Mouse (Mus musculus) hindbrain, embryonic 14.5 days (tissue): ENCODE data around the gene Dcaf8. TPM values are rescaled to one million over a fixed set of nuclear protein-coding genes. Genes with fewer than 3 reads are reported as not detected.

Experiments
- ATAC-seq: fragments of 200-750 bp; cut with Nextera tagmentation; 2 replicates; pipeline ENCODE4 v1.8.0; 2017; ENCODE audit warnings: moderate number of reproducible peaks, mild to moderate bottlenecking, moderate TSS enrichment, moderate library complexity; ENCODE audit not compliant: low FRiP score
- DNase-seq: peaks from one replicate; pipeline ENCODE4 v3.0.0-alpha.2; 2015; ENCODE audit warnings: low spot score
- H3K27ac ChIP-seq: fragments of 300-500 bp; sonication (generic); 2 replicates; pipeline ENCODE4 v1.5.1; 2014; ENCODE audit warnings: mild to moderate bottlenecking, moderate library complexity
- H3K27me3 ChIP-seq: fragments of 300-500 bp; sonication (generic); 2 replicates; pipeline ENCODE4 v1.6.1; 2014; ENCODE audit warnings: mild to moderate bottlenecking, low read length, mixed read lengths; ENCODE audit not compliant: control insufficient read depth, insufficient read depth
- H3K36me3 ChIP-seq: fragments of 300-500 bp; sonication (generic); replicated peaks from 2 replicates; pipeline ENCODE4 v1.6.1; 2014; ENCODE audit not compliant: control insufficient read depth, insufficient read depth
- H3K4me1 ChIP-seq: fragments of 300-500 bp; sonication (generic); replicated peaks from 2 replicates; pipeline ENCODE4 v1.6.1; 2014; ENCODE audit warnings: antibody characterized with exemption, low read length, mixed read lengths; ENCODE audit not compliant: control insufficient read depth, insufficient read depth
- H3K4me2 ChIP-seq: fragments of 300-500 bp; sonication (generic); replicated peaks from 2 replicates; pipeline ENCODE4 v1.6.1; 2014; ENCODE audit warnings: mild to moderate bottlenecking, moderate library complexity
- H3K4me3 ChIP-seq: fragments of 300-500 bp; sonication (generic); replicated peaks from 2 replicates; pipeline ENCODE4 v1.5.1; 2014; ENCODE audit warnings: mild to moderate bottlenecking, low read length
- H3K9ac ChIP-seq: fragments of 300-500 bp; sonication (generic); 2 replicates; pipeline ENCODE4 v1.6.1; 2014
- H3K9me3 ChIP-seq: fragments of 300-500 bp; sonication (generic); 2 replicates; pipeline ENCODE4 v1.6.1; 2016; ENCODE audit warnings: low read length; ENCODE audit not compliant: control insufficient read depth
- WGBS: fragments of 180-500 bp; shearing (Covaris S2); extraction: QIAGEN DNeasy Blood & Tissue Kit; methylation state at CpG from one replicate; pipeline ENCODE4 v1.1.7; 2014; 5-methylcytosine and 5-hydroxymethylcytosine counted together
- polyA plus RNA-seq: library from polyadenylated mRNA; unstranded; fragments of >200 nt; fragmentation: Nextera tagmentation; extraction: Ambion mirVana; gene quantifications from 2 replicates; pipeline ENCODE4 v1.2.1, GENCODE M21; 2014

Dcaf8 gene
- polyA plus RNA-seq, 1 experiment from 2014 or later = 70.1 TPM

DNA sequence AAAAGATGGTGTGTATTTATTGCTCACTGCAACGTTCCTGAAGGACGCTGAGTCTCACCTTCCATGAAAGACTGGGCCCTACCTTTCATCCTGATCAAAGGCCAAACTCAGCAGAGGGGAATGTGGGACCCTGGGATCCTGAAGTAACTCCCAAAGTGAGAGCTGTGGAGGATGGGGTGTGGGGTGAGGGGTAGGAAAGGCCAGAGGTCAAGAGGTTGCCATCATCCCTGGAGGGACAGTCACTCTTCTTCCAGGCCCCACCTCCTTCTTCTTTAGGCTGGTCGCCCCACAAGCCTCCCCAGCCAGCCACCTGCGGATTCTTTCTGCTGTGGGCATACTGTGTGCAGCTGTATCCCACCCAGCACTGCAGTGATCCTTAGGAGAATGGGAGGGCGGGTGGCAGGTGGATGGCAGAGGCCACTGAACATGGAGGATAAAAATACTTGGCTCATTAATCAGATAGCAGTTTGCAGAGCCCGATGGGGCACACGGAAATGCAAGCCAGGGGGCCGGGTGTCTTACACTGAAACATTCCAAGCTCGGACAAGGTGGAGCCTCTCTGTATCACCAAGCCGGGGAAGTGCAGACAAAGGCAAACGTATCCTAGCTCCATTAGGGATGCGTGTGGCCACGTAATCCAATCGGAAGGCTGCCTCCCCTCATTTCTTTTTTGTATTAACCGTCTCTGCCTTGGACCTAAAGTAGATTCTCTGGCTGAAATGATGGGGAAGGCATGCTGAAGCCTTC, 70.5 kb downstream of the Dcaf8 start:
- H3K4me3 ChIP-seq = no peak overlapping the region
- H3K9ac ChIP-seq = no peak overlapping the region
- 43% methylated on average over 15 of the region's 15 CpGs for WGBS
- no peaks in the 10 kb centered on the region for H3K27me3 ChIP-seq
- no peaks in the 10 kb centered on the region for H3K9me3 ChIP-seq
- H3K27ac ChIP-seq = no peak overlapping the region
- no peak for DNase-seq
- no peaks in the 10 kb centered on the region for H3K36me3 ChIP-seq
- H3K4me1 ChIP-seq = peaks cover 27% of the 10 kb centered on the region
- ATAC-seq = no peak
- H3K4me2 ChIP-seq = no peak overlapping the region

DNA sequence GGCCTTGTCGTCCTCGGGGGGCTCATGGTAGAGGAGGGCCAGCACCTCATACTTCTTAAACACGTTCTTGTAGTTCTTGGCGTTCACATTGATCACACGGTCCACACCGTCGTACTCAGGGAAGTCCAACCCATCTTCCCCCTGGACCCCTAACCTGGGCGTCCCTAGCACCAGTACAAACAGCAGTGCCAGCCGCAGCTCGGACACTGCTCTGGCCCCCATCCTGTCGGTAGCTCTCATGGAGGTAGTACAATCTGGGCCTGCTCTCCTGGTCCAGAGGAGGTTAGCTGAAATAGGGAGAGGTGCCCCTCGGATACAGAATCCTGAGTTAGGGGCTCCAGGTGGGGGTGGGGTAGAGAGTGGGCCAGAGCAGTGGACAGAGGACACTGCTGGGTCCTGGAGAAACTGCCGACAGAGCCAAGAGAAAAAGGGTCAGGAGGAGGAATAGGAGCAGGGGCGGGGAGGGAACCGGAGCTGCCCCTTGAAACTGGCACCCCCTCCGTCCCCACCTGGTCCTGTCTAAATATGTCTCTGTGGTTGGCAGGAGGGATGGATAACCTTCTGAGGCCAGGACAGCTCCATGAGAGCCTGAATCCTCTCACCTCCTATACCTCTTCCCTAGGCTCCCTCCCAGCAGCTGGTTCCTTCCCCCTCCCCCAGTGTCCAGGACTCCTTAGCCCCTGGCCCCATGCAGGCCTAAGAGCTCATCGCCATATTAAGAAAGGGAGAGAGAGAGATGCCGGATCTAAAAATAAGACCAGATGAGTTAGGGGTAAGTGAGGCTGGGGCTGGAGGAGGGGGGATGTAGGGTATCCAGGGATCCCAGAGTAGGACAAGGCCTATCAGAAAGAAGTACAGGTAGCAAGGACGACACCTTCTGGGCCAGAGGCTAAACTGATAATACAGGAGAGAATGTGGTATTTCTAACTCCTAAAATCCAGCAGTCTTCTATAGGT, 71.8 kb downstream of the Dcaf8 start, which contains the start of gene Casq1:
Casq1 (minus strand) TSS at position 418 of the 956 bp plus-strand sequence.
- no peak within 1 kb of the TSS for H3K9ac ChIP-seq
- ATAC-seq = no peak
- H3K4me1 ChIP-seq = peaks cover 23% of the 10 kb centered on the region
- H3K27ac ChIP-seq = peak within 1 kb of the TSS; percentile 65
- H3K36me3 ChIP-seq = no peaks in the 10 kb centered on the region
- no peak within 1 kb of the TSS for H3K4me2 ChIP-seq
- H3K9me3 ChIP-seq = no peaks in the 10 kb centered on the region
- no peak within 1 kb of the TSS for H3K4me3 ChIP-seq
- no peak for DNase-seq
- 87% methylated on average over 19 of the region's 19 CpGs for WGBS
- H3K27me3 ChIP-seq = no peaks in the 10 kb centered on the region

DNA sequence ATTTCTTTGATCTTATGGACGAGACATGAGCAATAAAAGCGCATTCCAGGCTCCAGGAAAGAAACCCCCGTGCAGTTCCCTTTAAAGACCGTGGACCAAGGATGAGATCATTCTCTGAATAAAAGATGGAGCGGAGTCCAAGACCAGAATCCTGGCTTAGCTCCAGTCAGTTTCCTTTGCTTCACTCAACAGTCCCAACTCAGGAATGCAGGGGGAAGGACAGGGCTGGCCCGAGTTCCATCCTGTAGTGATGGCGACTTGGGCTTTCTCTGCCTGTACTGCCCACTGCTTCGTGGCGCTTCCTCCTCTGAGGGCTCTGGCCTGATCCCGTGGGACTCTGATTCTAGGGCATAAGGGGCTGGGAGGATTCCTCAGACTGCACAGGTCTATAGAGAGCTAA, 72.5 kb downstream of the Dcaf8 start:
- ATAC-seq (peak; percentile 39; the same call in 1 of the 2 replicates), DNase-seq (peak; percentile 50)
- Histone ChIP-seq H3K9me3 (no peaks in the 10 kb centered on the region), H3K9ac (no peak overlapping the region), H3K27me3 (no peaks in the 10 kb centered on the region), H3K4me1 (peaks cover 23% of the 10 kb centered on the region), H3K27ac (peak overlapping the region; percentile 65), H3K4me3 (no peak overlapping the region), H3K36me3 (no peaks in the 10 kb centered on the region), H3K4me2 (no peak overlapping the region)
- 43% methylated on average over 10 of the region's 10 CpGs for WGBS

DNA sequence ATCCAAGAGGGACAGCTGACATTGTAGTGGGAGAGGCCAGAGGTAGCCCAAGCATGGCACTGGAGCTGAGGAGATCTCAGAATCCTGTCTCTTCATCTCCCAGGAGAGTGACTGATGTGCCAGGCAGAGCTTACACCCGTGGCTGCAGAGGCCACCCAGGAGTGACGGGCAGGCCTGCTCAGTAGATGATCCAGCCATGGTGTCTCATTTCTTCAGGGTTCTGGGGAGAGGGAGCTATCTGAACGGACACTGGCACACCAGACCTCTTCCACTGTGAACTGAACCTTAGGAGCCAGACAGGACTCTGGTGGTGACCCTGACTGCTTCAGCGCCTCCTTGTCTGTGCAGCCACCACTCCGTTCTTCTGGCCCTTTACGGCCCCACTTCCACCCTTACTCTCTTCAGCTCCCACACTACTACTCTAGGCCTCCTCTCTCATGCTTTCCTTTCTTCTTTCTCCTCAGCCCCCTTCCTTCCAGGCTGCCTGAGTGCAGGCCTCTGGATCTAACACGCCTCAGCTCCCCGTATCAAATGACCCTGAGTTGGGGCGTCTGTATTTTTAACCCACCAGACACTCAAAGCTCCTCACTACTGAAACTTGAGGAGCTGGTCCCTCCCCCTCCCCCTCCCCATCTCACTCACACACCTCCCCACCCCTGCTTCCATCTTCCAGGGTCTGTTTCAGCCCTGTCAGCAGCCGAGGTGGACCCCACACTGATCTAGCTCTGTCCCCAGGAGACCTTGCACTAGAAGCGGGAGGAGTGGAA, 73.6 kb downstream of the Dcaf8 start:
- H3K36me3 ChIP-seq = no peaks in the 10 kb centered on the region
- no peak overlapping the region for H3K9ac ChIP-seq
- H3K4me1 ChIP-seq = peaks cover 23% of the 10 kb centered on the region
- 41% methylated on average over 11 of the region's 11 CpGs for WGBS
- DNase-seq (no peak), ATAC-seq (no peak)
- no peak overlapping the region for H3K4me3 ChIP-seq
- no peak overlapping the region for H3K4me2 ChIP-seq
- no peaks in the 10 kb centered on the region for H3K9me3 ChIP-seq
- H3K27me3 ChIP-seq = no peaks in the 10 kb centered on the region
- H3K27ac ChIP-seq = peak overlapping the region; percentile 63; the same call in 1 of the 2 replicates

DNA sequence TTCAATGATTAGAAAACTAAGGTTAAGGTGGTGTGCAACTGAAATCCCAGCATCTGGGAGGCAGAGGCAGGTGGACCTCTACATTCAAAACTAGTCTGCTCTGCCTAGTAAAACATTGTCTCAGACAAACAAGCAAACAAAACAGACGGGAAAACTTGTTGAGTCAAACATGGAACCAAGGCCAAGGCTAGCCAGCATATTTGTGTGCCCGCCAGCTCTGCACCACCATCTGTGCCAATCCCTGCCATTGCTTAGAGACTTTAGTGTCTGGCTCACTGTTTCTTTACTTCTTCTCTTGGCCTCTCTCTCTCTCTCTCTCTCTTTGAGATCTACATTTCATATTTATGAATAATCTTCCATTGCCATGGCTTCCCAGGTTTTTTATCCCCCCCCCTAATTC, 80.3 kb downstream of the Dcaf8 start:
- H3K4me2 ChIP-seq = no peak overlapping the region
- no peaks in the 10 kb centered on the region for H3K27me3 ChIP-seq
- no peaks in the 10 kb centered on the region for H3K4me1 ChIP-seq
- no peak for DNase-seq
- no peak overlapping the region for H3K27ac ChIP-seq
- ATAC-seq = no peak
- H3K9ac ChIP-seq = no peak overlapping the region
- H3K4me3 ChIP-seq = no peak overlapping the region
- no peaks in the 10 kb centered on the region for H3K36me3 ChIP-seq
- H3K9me3 ChIP-seq = no peaks in the 10 kb centered on the region
- 85% methylated on average over 2 of the region's 2 CpGs for WGBS

DNA sequence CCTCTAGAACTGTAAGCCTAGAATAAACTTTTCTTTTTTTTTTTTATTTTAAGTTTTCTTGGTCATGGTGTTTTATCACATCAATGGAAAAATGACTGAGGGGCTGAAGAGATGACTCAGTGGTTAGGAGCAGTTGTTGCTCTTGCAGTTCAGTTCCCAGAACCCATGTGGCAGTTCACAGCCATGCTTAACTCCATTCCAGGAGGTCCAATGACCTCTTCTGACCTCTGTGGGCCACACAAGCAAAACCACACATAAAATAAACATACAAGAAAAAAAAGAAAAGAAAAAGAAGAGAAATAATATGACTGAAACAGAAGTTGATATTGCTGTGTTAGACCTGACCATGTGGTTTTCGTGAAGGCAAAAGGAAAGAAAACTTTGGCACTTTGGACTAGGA, 81.3 kb downstream of the Dcaf8 start:
- no peaks in the 10 kb centered on the region for H3K27me3 ChIP-seq
- no peak overlapping the region for H3K27ac ChIP-seq
- DNase-seq (no peak), ATAC-seq (no peak)
- no peak overlapping the region for H3K4me2 ChIP-seq
- no peak overlapping the region for H3K9ac ChIP-seq
- H3K36me3 ChIP-seq = no peaks in the 10 kb centered on the region
- H3K4me1 ChIP-seq = no peaks in the 10 kb centered on the region
- no peak overlapping the region for H3K4me3 ChIP-seq
- WGBS = 88% methylated on average over 1 of the region's 1 CpGs
- no peaks in the 10 kb centered on the region for H3K9me3 ChIP-seq

DNA sequence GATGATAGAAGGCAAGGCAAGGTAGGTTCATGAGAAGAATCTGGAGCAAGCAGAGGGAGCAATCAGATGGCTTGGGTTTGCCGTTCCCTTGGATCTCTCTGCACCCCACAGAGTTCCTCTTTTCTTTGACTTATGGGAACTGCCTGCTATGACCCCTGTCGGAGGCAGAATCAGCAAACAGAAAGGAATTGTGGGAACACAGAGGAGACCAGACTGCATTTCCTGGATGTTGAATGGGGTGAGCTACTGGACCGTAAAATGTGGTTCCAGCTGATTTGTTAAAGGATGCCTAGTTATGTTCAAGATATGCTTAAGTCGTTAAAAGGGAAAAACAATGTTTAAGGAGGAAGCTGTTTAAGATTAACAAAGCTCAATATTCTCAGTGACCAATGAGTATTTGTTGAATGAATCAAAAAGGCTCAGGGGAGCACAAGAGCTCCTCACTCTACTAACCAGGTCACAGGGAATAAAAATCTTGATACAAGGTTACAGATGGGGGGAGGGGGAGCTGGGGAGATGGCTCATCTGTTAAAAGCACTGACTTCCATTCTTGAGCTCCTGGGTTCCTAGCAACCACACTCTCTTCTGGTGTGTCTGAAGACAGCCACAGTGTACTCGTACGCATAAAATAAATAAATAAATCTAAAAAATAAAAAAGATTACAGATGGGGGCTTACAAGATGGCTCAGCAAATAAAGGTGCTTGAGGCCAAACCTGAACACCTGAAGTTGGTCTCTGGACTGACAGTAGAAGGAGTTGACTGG, 93.2 kb downstream of the Dcaf8 start:
- H3K27me3 ChIP-seq = peaks cover 11% of the 10 kb centered on the region; the same call in 1 of the 2 replicates
- no peak overlapping the region for H3K4me2 ChIP-seq
- no peak for DNase-seq
- no peak for ATAC-seq
- H3K9ac ChIP-seq = no peak overlapping the region
- H3K4me1 ChIP-seq = no peaks in the 10 kb centered on the region
- no peak overlapping the region for H3K4me3 ChIP-seq
- no peaks in the 10 kb centered on the region for H3K36me3 ChIP-seq
- no peak overlapping the region for H3K27ac ChIP-seq
- H3K9me3 ChIP-seq = no peaks in the 10 kb centered on the region
- WGBS = 12% methylated on average over 6 of the region's 6 CpGs

DNA sequence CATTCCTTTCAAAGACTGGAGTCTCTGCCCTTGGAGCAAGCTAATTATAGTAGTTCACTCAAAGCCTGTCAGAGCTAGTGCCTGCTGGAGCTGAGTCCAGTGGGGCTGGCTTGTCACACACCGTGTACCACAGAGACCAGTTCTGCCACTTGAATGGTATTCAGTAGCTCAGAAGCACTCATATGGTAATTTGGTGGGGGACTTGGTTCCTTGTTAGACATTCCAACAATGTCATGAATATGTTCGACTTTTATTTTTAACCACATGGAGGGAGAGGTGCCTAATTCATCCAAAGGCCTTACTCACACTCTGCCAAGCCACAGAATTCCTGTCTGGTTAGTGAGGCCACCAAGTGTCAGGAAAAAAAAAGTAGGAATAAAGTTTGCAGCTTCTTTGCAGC, 94.5 kb downstream of the Dcaf8 start:
- Histone ChIP-seq H3K27ac (no peak overlapping the region), H3K9ac (no peak overlapping the region), H3K4me3 (no peak overlapping the region), H3K4me1 (no peaks in the 10 kb centered on the region), H3K4me2 (no peak overlapping the region), H3K36me3 (no peaks in the 10 kb centered on the region), H3K9me3 (no peaks in the 10 kb centered on the region), H3K27me3 (peaks cover 11% of the 10 kb centered on the region; the same call in 1 of the 2 replicates)
- 9% methylated on average over 2 of the region's 2 CpGs for WGBS
- ATAC-seq (peak; percentile 85), DNase-seq (no peak)
